Mouse (Mus musculus) lung, embryonic 14.5 days (tissue): Measurements from ENCODE around the gene Trappc2l. TPM values are rescaled to one million over a fixed set of nuclear protein-coding genes. Genes with fewer than 3 reads are reported as not detected.
A peak's percentile ranks its signal among the peaks of the same experiment; 100 is the strongest.

ENCODE experiments used
- ATAC-seq: fragments of 200-750 bp; cut with Nextera tagmentation; 2 replicates; pipeline ENCODE4 v1.8.0; 2017; ENCODE audit warnings: mild to moderate bottlenecking, moderate TSS enrichment, moderate library complexity; ENCODE audit not compliant: insufficient read depth
- DNase-seq: peaks from one replicate; pipeline ENCODE4 v3.0.0-alpha.2; 2015
- H3K27ac ChIP-seq: fragments of 300-500 bp; sonication (generic); 2 replicates; pipeline ENCODE4 v1.5.1; 2014; ENCODE audit warnings: low read depth, mild to moderate bottlenecking, moderate library complexity
- H3K27me3 ChIP-seq: fragments of 300-500 bp; sonication (generic); 2 replicates; pipeline ENCODE4 v1.6.1; 2014; ENCODE audit warnings: low read length, control low read depth; ENCODE audit not compliant: insufficient read depth
- H3K36me3 ChIP-seq: fragments of 300-500 bp; sonication (generic); 2 replicates; pipeline ENCODE4 v1.6.1; 2014; ENCODE audit warnings: control low read depth; ENCODE audit not compliant: insufficient read depth
- H3K4me1 ChIP-seq: fragments of 300-500 bp; sonication (generic); 2 replicates; pipeline ENCODE4 v1.6.1; 2014; ENCODE audit warnings: antibody characterized with exemption, control low read depth; ENCODE audit not compliant: insufficient read depth
- H3K4me2 ChIP-seq: fragments of 300-500 bp; sonication (generic); 2 replicates; pipeline ENCODE4 v1.6.1; 2014; ENCODE audit warnings: mild to moderate bottlenecking
- H3K4me3 ChIP-seq: fragments of 300-500 bp; sonication (generic); 2 replicates; pipeline ENCODE4 v1.5.1; 2014; ENCODE audit warnings: low read depth, low read length
- H3K9ac ChIP-seq: fragments of 300-500 bp; sonication (generic); 2 replicates; pipeline ENCODE4 v1.6.1; 2014
- H3K9me3 ChIP-seq: fragments of 300-500 bp; sonication (generic); 2 replicates; pipeline ENCODE4 v1.6.1; 2016; ENCODE audit warnings: low read depth, low read length, control low read depth
- CTCF ChIP-seq: IDR thresholded peaks from 2 replicates; pipeline ENCODE4 v1.5.1; 2016; ENCODE audit warnings: antibody characterized with exemption, low read depth
- WGBS: fragments of 180-500 bp; shearing (Covaris S2); extraction: QIAGEN DNeasy Blood & Tissue Kit; methylation state at CpG from one replicate; pipeline ENCODE4 v1.1.7; 2014; 5-methylcytosine and 5-hydroxymethylcytosine counted together
- polyA plus RNA-seq: library from polyadenylated mRNA; unstranded; fragments of >200 nt; fragmentation: Nextera tagmentation; extraction: Ambion mirVana; gene quantifications from 2 replicates; pipeline ENCODE4 v1.2.1, GENCODE M21; 2014

Trappc2l gene
- polyA plus RNA-seq, 1 experiment from 2014 or later = 57.2 TPM

- Histone ChIP-seq H3K9me3 (no peaks in the 10 kb centered on the region), H3K4me2 (peak overlapping the region; percentile 82; the same call in 1 of the 2 replicates), H3K4me3 (no peak overlapping the region), H3K27me3 (no peaks in the 10 kb centered on the region), H3K9ac (no peak overlapping the region), H3K36me3 (peaks cover 55% of the 10 kb centered on the region), H3K4me1 (peaks cover 10% of the 10 kb centered on the region), H3K27ac (no peak overlapping the region)
- WGBS = 41% methylated on average over 3 of the region's 3 CpGs
- no peak for DNase-seq
- no peak for TF ChIP-seq CTCF
- ATAC-seq = no peak
Measured at GRCm38 (mm10) chr8:122574264-122574663, 37.2 kb upstream of the Trappc2l start.

GRCm38 (mm10) chr8:122574667-122575251, 36.7 kb upstream of the Trappc2l start:
- Histone ChIP-seq H3K27ac (peak overlapping the region; percentile 7; the same call in 1 of the 2 replicates), H3K4me2 (peak overlapping the region; percentile 82), H3K27me3 (no peaks in the 10 kb centered on the region), H3K4me1 (peaks cover 7% of the 10 kb centered on the region), H3K36me3 (peaks cover 50% of the 10 kb centered on the region), H3K4me3 (peak overlapping the region; percentile 75; the same call in 1 of the 2 replicates), H3K9me3 (no peaks in the 10 kb centered on the region), H3K9ac (no peak overlapping the region)
- DNase-seq (no peak), ATAC-seq (no peak)
- no peak for TF ChIP-seq CTCF
- WGBS = 19% methylated on average over 10 of the region's 10 CpGs

GRCm38 (mm10) chr8:122575286-122575685, 36.2 kb upstream of the Trappc2l start:
- DNase-seq (no peak), ATAC-seq (no peak)
- no peaks in the 10 kb centered on the region for H3K9me3 ChIP-seq
- peak overlapping the region; percentile 91 for H3K9ac ChIP-seq
- H3K27ac ChIP-seq = no peak overlapping the region
- peaks cover 9% of the 10 kb centered on the region for H3K4me1 ChIP-seq
- no peak for TF ChIP-seq CTCF
- peaks cover 45% of the 10 kb centered on the region for H3K36me3 ChIP-seq
- WGBS = 55% methylated on average over 8 of the region's 8 CpGs
- peak overlapping the region; percentile 82 for H3K4me2 ChIP-seq
- peak overlapping the region; percentile 75 for H3K4me3 ChIP-seq
- H3K27me3 ChIP-seq = no peaks in the 10 kb centered on the region

- peaks cover 9% of the 10 kb centered on the region for H3K4me1 ChIP-seq
- peak overlapping the region; percentile 77 for H3K27ac ChIP-seq
- ATAC-seq (peak; percentile 13; the same call in 1 of the 2 replicates), DNase-seq (no peak)
- no peak for TF ChIP-seq CTCF
- peaks cover 38% of the 10 kb centered on the region for H3K36me3 ChIP-seq
- 13% methylated on average over 21 of the region's 21 CpGs for WGBS
- peak overlapping the region; percentile 91 for H3K9ac ChIP-seq
- peak overlapping the region; percentile 75 for H3K4me3 ChIP-seq
- no peaks in the 10 kb centered on the region for H3K27me3 ChIP-seq
- H3K4me2 ChIP-seq = peak overlapping the region; percentile 82
- H3K9me3 ChIP-seq = no peaks in the 10 kb centered on the region
Measured at GRCm38 (mm10) chr8:122575735-122576647, 35.4 kb upstream of the Trappc2l start.

- TF ChIP-seq CTCF = no peak
- Histone ChIP-seq H3K9me3 (no peaks in the 10 kb centered on the region), H3K27me3 (no peaks in the 10 kb centered on the region), H3K36me3 (peaks cover 32% of the 10 kb centered on the region), H3K4me3 (peak within 1 kb of the TSS; percentile 75), H3K27ac (peak within 1 kb of the TSS; percentile 77), H3K4me2 (peak within 1 kb of the TSS; percentile 82), H3K4me1 (peaks cover 9% of the 10 kb centered on the region), H3K9ac (peak within 1 kb of the TSS; percentile 91)
- under 1% methylated on average over 39 of the region's 39 CpGs for WGBS
- peak; percentile 96 for DNase-seq
- peak; percentile 84 for ATAC-seq
Measured at GRCm38 (mm10) chr8:122576648-122577022, 34.8 kb upstream of the Trappc2l start, which contains the start of gene Aprt. TSS of gene Aprt (minus strand) at chr8:122576909.

GRCm38 (mm10) chr8:122577116-122577515, 34.3 kb upstream of the Trappc2l start:
- WGBS = 13% methylated on average over 10 of the region's 10 CpGs
- peak overlapping the region; percentile 82 for H3K4me2 ChIP-seq
- TF ChIP-seq CTCF = no peak
- H3K27ac ChIP-seq = peak overlapping the region; percentile 26; the same call in 1 of the 2 replicates
- DNase-seq (no peak), ATAC-seq (peak; percentile 42)
- peaks cover 27% of the 10 kb centered on the region for H3K36me3 ChIP-seq
- H3K27me3 ChIP-seq = no peaks in the 10 kb centered on the region
- H3K9ac ChIP-seq = peak overlapping the region; percentile 91; the same call in 1 of the 2 replicates
- peak overlapping the region; percentile 75 for H3K4me3 ChIP-seq
- no peaks in the 10 kb centered on the region for H3K9me3 ChIP-seq
- peaks cover 9% of the 10 kb centered on the region for H3K4me1 ChIP-seq

- peak overlapping the region; percentile 58 for H3K27ac ChIP-seq
- ATAC-seq = 0 out of 2 replicates have a peak, but pooled peaks have one; percentile 7
- H3K27me3 ChIP-seq = no peaks in the 10 kb centered on the region
- no peak overlapping the region for H3K4me3 ChIP-seq
- DNase-seq = peak; percentile 50
- no peaks in the 10 kb centered on the region for H3K9me3 ChIP-seq
- no peak overlapping the region for H3K4me2 ChIP-seq
- no peak overlapping the region for H3K9ac ChIP-seq
- 27% methylated on average over 7 of the region's 7 CpGs for WGBS
- TF ChIP-seq CTCF = no peak
- H3K36me3 ChIP-seq = peaks cover 7% of the 10 kb centered on the region; the same call in 1 of the 2 replicates
- H3K4me1 ChIP-seq = peaks cover 9% of the 10 kb centered on the region
Measured at GRCm38 (mm10) chr8:122579196-122579595, 32.2 kb upstream of the Trappc2l start.
